Mouse (Mus musculus) right cerebral cortex, postnatal 10 days (tissue): ENCODE measurements around the gene Bcl11a.

Experiments
- DNase-seq, 2 experiments: peaks; one replicate each; pipeline ENCODE4 v3.0.0; 2021; ENCODE audit warnings: low spot score in 2 of 2

The Bcl11a gene

DNA sequence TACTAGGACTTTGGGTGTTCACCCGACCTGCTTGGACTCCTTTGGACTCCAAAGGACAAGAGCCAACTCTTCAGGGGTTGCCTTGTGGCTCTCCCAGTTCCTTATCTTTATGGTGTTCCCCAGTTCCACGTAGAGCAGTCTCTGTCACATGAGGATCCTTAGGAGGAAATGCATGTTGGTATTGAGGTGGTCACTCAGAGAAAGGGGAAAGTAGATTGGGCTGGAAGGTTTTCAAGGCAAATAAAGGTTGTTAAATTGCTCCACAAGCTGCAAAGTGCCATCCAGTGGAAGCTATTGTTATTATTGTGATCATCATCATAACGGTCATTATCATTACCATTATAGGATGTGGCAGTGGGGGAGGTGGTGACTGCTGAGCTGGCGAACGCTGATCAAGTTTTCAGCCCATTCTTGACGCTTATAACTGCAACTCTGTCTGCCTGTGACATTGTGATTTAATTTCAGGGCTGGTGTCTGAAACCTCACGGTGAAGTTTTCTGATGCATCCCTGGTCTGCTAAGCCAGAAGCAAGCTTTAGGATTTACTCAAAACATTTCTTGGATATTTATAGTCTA is 52.4 kb downstream of the Bcl11a start:
- no peak for DNase-seq

DNA sequence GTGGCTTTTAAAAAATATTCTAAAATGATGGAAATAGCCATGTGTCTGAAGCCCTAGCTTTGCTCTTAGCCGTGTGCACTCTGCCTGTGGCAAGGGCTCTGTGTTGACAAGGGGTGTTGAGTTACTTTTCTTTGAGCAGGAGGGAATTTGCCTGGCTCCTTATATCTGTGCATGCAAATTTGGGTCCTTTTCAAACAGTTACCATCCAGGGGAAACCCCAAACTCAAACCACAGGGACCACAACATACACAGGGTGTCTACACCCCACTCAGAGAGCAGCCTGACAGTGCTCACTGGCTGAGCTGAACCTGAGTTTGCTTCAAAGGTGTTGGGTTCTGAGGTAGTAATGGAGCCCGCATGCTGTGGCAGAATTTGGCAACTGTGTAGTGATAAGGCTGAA is 54.0 kb downstream of the Bcl11a start:
- no peak for DNase-seq

DNA sequence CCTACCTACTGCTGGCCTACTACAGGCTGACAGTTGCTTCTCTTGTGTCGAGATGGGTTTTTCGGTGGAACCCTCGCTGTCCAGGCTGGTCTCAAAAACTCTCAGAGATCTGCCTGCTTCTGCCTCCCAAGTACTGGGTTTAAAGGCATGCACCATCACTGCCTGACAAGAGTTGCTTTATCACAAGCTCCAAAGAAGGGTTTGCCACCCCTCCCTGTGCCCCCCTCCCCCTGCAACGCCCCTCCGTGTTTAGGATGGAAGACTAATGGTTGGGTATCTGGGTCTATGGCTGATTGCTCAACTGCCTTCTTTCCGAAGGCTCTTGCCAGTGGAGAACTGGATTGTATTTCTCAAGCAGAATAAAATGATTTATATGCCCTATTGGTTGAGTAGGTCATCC is 54.5 kb downstream of the Bcl11a start:
- DNase-seq, result no peak

DNA sequence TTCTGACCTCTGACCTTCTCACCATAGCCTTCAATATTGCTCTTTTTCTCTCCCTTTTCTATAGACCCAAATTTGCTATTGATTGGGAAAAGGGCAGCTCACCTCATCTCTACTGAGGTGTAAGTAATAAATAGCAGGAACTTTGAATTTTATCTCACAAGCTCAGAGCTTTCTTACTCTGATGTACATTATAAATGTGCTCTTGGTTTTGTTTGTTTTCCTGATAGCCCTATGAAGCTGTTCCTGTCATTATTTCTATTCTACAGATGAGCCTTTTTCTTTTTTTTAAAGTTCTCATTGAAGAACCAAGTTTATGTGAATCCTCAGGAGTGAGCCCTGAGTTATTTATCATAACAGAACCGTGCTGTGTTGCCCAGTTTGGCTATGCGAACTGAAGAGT is 55.0 kb downstream of the Bcl11a start:
- no peak for DNase-seq

DNA sequence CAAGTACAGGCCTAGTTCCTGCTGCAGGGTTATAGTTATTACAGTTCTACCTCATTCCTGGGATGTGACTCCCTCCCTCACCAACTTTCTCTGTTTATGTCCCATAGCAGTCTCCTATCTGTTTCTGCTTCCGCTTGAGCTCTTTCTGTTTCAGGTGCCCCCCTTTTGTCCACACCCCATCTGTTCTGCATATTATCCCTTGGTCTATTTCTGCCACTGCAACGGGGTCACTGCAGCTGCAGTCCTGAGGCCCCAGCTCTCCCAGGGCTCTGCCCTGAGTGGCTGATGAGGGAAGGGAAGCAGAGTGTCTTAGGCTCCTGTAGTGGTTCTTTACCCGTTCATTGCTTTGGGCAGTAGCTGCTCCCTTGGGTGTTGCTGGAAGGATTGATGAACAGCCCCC is 55.6 kb downstream of the Bcl11a start:
- DNase-seq, result no peak

DNA sequence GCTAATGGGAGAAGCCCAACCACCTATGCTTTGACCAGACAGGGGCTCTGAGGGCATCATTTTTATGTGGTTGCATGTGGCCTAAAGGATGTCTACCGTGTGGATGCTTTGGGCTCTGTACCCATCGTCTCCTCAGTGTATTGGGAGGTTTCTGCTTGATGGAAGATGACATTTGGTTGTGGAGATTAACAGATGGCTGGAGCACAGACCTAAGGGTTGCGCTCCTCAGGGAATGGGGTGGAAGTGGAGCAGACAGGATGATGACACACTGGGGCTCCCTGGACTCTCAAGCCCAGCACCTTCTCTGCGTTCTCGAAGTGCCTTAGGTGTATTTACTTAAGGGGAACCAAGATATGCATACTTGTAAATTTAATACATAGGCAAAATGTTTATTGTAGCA is 56.1 kb downstream of the Bcl11a start:
- no peak for DNase-seq

DNA sequence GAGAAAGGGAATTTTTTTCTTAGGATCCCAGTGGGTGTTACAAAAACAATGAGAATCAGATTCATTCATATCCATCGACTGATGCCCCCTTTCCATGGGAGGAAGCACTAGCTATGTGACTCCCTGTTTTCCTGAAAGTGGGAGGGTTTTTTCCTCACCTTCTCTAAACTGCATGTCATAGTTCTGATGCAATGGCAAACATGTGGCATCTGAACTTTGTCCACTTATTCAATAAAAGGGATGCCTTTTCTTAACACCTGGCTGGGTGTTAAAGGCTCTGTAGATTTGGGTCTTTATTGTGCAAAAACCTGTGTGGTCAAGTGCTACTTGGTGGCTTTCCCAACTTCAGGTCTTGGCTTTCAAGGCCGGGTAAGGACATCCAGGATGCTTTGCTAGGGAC is 57.4 kb downstream of the Bcl11a start:
- DNase-seq, result no peak

DNA sequence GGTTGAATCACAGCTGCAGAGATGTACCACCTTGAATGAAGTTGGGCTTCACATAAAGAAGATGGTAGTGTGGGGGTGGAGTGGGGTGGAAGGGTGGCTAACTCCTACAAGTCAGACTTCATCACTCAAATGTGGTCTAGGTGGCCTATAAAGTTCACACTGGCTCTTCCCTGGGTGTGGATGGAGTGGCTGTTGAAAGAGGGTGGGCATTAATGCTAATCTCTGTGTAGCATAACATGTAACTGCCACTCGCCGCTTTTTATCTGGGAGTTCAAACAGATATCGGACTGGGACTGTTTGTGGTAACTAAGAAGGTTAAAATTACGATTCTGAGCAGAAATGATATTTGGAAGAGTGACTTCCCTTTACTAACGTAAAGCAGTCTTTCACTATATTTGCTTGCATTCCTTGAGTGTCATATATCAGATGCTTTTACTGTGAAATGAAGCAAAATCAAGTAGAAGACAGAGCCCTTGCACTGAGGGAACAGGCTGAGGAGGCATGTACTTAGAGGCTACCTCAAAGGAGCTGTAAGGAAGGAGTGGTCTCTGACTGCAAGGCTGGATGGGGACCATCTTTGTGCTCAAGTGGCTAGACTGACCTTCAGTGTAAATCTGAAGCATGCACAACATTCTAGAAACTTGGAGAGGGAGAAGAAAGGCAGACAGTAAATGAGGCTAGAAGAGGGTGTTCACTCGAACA is 58.4 kb downstream of the Bcl11a start:
- no peak for DNase-seq

DNA sequence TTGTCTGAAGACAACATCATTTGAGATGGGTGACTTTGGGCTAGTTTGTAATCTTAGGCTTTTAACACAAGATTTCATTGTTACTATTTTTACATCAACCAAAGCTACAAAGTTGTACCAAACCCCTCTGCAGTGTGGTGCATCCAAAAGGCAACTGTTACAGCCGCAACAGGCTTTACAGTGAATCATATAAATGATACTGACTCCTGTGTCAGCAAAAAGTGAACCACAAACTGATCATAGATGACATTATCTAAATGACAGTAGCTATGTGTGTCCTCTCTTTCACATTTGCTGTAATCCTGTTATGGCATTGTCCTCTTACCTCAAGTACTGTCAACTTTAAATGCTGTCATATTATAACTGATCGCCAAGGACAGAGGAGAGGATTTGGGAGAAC is 60.0 kb downstream of the Bcl11a start:
- no peak for DNase-seq

DNA sequence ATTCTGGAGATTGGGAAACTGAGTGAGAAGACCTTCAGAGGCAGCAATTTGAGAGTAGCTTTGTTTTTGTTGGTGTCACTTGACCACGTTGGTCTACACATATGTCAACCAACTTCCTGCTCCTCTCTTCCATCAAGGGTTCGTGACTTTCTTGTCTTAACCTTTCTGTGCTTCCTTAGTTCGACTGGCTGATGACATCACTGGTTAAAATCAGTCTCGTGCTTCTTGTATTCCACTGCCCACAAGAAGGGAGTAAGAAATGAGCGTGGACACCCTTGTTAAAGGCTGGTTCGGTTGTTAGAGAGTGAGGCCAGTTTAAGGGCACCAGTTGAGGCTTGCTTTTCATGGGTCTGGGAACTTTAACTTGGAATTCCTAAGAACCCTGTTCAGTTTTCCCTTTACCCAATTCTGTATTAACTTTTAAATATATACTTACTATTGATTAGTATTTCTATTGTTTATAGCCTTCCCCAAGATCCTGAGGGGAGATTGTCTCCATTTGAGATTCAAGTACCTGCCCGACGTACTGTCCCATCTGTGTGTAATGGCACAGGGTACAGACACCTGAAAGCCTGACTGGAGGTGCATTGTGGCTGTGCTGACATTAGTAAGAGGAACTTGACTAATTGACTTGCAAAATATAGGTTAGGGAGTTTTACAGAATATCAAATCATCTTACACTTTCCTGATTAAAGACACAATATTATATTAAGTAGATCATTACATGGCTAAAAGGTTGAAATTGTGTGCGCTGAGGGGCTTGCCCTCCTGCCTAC is 60.9 kb downstream of the Bcl11a start:
- DNase-seq, result no peak

DNA sequence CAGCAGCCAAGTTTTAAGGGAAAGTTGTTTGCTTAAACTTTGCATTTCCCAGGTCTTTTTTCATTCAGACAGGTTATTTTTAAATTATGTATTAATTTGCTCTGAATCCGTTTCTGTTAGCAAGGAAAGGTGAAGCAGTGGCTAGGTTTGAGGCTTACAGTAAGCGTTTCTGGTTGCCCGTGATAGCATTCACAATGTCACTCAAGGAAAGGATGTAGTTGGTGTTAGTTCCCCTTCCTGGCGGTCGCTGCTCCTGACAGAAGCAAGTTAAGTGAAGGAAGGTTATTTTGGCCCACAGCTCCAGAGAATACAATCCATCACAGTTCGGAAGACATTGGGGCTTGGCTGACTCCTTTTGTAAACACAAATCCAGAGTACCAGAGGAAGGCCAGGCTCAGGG is 61.6 kb downstream of the Bcl11a start:
- no peak for DNase-seq

DNA sequence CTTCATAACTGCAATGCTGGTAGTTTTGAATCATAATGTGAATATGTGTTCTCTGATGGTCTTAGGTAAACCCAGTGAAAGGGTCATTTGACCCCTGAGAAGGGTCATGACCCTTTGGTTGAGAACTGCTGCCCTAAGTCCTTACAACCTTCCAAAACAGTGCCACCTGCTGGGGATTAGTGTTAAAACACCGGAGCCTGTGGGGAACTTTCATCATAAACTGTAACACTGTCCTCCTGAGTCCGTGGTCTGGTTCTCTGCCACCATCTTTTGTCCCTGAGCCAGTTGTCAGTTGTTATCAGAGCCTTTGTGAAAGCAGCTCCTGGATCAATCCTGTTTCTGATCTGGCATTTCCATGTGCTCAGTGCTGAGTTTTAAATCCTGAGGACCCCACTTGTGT is 62.1 kb downstream of the Bcl11a start:
- no peak for DNase-seq

DNA sequence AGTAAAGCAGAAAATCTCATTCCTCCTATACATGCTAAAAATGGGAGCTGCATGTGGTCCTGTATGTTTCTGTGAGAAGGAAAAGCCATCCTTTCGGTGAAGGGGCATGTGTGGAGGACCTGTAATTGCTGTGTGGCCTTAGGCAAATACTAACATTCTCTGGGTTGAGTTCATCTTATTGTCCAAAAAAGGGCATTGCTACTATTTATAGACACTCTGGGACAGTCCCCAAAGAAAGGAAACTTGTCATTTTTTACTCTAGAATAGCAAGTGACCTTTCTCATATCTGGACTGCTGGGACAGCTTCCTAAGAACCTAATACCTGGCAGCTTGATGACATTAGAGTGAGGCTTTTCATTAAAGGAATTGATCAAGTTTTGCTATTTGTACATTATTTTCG is 63.1 kb downstream of the Bcl11a start:
- no peak for DNase-seq

DNA sequence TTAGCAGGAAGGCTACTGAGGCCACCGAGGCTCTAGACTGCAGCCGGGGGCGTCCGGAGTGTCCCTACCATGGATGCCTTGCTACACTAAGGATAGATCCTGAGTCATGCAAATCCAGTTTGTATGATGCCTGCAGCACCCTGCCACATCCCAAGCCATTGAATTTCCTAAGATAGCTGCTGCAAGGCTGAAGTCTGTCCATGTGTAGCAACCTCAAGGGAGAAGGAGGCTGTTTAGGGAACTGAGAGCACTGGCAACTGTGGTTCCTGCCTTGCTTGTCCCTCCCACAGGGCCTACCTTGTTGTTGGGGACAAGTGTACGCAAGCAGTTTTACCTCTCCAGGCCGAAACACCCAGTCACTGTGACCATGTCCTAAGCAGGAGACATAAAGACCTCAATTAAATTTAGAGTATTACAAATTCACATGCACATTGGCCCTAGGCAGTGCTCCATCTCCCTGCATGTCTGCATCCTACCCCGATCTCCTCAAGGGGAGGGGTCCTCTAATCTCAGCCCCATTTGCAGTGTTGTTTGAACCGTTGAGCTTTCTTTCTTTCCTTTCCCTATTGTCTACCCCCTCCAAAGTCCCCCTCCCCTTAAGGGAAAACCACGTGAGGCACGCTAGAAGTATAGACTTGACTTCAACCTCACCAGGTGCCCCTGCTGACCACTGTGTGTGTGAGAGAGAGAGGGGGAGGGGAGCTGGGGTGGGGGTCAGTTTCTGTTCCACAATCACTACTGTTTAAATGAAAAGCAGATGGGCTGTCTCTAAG is 63.8 kb downstream of the Bcl11a start:
- DNase-seq, result no peak

DNA sequence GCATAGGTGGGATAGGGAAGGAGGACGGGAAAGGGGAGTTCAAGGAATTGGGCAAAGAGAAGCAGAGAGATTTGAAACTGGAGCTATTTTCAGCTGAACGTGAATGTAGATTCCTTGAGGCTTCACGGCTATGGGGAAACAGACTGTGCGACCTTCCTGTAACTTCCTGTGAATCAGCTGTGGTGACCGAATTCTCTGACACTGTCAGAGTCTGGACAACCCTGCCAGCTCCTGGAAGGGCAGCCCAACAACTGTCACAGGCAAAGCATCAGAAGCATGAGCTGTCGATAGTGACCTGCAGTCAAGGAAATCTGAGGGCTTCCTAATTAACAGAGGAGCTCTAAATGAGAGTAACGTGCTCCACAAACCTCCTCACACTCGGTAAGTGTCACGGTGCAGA is 64.5 kb downstream of the Bcl11a start:
- no peak for DNase-seq

DNA sequence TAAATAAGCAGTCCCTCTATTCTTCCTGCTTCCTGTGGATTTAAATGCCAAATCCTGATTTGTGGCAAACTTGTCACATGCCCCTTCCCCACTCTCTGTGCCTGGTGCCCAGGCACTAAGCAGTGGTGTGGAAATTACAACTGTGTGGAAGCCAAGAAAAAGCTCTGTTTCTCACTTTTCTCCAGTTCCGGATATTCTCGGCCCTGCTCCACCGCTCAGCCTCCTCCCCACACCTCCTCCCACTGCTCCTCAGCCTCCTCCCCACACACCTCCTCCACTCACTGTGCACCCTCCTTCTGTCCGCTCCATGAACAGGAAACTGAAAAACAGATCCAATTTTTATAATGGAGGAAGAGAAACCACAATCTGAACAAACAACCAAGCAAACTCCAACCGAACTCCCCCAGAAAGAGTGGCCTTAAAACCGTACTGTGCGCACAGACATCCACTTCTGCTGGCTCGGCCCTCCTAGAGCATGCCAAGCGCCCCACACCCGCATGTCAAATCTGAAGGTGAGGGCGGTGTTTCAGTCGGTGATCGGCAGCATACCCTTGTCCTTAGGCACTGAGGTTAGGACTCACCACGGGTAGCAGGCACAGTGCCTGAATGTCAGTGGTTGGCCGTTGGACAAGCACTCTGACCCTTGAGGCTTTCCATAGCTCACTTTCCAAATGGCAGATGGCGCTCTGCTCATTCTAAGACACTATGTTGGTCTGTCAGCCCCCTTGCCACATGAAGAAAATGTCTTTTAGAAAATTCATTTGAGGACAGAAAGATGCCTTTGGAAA is 66.5 kb downstream of the Bcl11a start:
- DNase-seq, result peak; percentile 75 to 83

DNA sequence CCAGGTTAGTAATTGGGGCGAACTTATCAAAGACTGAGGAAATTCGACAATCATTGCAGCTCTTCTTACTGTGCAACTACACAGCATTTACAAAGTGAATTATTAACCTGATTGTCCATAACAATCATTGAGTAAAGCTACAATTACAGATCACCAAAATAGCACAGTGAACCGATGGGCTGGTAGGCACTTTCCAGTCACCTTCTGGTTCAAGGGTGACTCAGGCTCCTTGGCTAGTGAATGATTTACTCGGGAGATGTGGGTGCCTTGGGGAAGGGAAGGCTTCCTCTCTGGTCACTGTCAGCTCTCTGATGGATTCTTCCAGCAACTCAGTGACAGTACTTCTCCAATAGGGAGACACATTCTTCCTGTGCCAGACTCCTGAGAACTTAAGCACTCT is 68.2 kb downstream of the Bcl11a start:
- no peak for DNase-seq

DNA sequence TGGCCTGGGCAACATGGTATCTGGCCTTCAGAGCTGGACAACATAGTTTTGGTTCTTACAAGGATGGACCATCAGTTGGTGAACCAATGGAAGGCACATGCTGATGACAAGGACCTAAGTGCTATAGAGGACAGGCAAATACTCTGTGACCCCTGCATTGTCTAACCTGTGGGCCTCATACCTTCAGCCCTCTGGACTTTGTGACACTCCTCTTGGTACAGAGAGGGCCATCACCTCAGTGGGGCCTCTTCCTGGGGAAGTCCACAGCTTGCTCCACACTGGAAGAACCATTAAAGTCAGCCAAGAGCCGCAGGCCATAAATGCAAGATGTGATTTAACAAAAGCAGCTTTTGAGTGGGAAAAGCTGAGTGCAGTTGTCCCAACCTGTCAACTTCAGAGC is 68.6 kb downstream of the Bcl11a start:
- no peak for DNase-seq

DNA sequence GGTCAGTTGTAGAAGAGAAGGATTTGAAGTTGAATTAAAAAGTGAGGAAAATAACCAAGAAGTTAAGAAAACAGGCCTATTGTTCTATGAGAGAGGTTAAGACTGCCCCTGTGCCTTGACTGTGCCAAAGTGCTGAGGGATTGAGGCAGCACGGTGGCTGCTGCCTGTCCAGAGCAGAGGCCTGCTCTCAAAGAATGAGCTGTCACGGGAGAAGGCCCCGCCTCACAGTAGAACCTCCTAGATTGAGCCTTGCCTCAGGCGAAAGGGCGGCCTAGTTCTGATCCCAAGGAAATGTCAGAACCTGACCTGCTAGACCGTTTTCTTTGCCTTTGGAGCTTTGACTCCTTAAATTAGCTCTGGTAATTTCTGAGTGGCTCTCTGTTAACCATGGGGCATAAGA is 69.8 kb downstream of the Bcl11a start:
- no peak for DNase-seq

DNA sequence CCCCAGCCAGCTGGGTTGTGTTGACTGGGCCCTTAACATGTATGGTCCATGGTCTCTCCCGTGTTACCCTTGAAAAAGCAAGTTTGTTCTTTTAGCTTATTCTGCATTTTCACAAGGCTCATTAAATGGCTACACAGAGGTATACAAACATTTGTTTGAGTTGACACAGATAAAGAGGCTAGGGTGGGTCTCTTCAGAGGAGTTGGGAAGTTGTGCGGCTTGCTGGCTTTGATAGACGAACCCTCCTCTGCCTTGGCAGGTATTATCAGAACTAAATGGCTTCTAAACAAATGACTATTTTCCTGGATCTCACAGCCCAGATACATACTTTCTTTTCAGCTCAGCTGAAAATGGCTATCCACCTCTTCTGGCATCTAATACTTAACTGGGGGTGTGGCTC is 70.7 kb downstream of the Bcl11a start:
- DNase-seq, result no peak

DNA sequence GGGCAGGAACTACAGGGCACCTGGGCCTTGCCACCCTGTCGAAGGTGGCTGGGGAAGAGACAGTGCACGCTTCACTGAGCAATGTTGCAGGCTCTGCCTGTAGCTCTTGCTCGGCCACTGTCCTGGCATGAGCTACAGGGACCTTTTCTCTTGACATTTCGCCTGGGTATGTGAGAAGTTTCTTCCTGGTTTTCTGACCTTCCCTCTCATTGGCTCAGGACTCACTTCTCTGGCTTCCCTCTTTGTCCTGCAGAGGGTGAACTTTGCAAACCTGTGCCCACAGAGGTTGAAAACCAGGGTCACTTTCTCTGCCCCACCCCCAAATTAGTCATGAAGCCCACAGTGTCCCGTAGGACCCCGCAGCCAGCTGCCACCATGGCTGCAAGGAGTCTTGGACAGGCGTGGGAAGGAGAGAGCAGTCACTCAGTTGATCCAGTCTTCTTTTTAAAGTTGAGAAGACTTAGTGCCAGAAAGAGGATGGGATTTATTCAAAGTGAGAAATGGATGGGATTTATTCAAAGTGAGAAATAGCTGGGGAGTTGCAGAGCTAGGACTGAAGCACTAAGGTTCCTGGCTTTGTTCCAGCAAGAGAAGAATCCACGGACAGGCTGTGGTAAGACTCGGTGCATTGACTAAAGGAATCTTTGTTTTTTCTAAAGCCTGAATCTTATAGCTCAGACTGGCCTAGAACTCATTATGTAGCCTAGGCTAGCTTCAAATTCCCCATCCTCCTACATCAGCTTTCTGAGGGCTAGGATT is 71.8 kb downstream of the Bcl11a start:
- peak in 1 of 2 experiments; percentile 28 for DNase-seq
